Mouse (Mus musculus) gastrocnemius, postnatal 10 days (tissue): ENCODE data around the gene Ext2. TPM values are rescaled to one million over a fixed set of nuclear protein-coding genes. Genes with fewer than 3 reads are reported as not detected.

ENCODE experiments used
- DNase-seq: peaks from one replicate; pipeline ENCODE4 v3.0.0; 2021; ENCODE audit warnings: mixed read lengths
- total RNA-seq, 2 experiments: library from RNA; stranded (reverse); gene quantifications; 2 replicates each; pipeline ENCODE4 v1.2.3; 2021

Ext2 gene
- total RNA-seq, 2 experiments from 2014 or later = 41.0 to 52.8 TPM

GRCm38 (mm10) chr2:93776267-93777055, 45.9 kb downstream of the Ext2 start:
- no peak for DNase-seq

GRCm38 (mm10) chr2:93775431-93775830, 46.9 kb downstream of the Ext2 start:
- DNase-seq = no peak

DNA sequence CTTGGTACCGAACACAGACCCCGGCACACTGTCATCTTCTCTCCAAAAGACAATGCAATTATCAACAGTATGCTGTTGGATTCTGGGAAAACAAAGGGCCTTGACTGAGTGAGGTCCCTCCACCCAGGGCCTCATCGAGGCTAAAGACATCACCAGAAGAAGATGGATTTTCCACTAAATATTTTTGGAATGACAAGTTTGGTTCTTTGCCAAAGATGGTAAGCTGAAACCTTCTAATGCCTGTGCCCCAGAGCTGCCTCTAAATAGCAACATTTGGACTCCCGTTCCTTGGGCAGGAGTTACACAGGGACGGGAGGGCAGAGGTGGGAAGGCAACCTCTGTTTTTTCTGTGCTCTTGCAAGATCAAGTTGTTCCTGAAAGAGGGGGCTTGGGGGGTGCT, 47.4 kb downstream of the Ext2 start:
- DNase-seq = no peak

GRCm38 (mm10) chr2:93772765-93773085, 49.6 kb downstream of the Ext2 start:
- DNase-seq = no peak

GRCm38 (mm10) chr2:93772054-93772764, 50.2 kb downstream of the Ext2 start:
- no peak for DNase-seq

DNA sequence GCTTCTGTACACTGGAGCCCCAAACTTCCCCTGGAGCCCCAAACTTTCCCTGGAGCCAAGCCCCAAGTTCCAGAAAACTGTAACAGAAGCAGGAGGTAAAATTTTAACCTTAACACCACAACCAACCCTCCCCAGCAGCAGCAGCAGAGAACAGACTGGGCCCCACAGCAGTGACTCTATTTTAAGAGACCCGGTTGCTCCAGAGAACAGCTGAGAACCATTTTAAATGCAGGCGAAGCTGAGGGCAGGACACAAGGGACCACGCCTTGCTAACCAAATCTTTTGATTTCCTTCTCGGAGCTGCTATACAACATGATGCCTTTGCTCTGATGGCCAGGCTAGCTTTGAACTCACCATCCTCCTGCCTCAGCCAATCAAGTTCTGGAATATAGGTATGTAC, 51.5 kb downstream of the Ext2 start:
- DNase-seq = no peak

GRCm38 (mm10) chr2:93769875-93770274, 52.5 kb downstream of the Ext2 start:
- DNase-seq = no peak

GRCm38 (mm10) chr2:93765721-93766120, 56.6 kb downstream of the Ext2 start:
- no peak for DNase-seq

GRCm38 (mm10) chr2:93764211-93764610, 58.2 kb downstream of the Ext2 start:
- DNase-seq = no peak

- DNase-seq = no peak
Measured at GRCm38 (mm10) chr2:93760389-93760788, 62.0 kb downstream of the Ext2 start.

DNA sequence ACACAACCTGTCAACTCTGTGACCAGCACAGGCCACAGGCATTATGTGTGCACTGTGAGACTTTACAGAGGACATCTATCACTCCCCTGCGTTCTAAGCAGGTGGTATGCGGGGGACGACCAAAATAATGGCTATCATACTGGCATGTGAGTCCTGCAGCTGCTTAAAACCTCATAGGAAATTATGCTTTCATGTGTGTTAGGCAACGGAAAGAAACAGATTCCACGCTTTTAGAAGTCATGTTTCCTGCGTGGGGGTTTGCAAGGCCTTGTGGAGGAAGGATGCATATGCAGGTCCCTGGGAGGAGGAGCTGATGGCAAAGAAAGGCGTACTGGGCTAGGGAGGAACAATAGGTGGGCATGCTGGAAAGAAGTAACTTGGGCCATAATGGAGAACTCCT, 63.2 kb downstream of the Ext2 start:
- DNase-seq = no peak

- DNase-seq = no peak
Measured at GRCm38 (mm10) chr2:93758298-93758697, 64.1 kb downstream of the Ext2 start.

- DNase-seq = no peak
Measured at GRCm38 (mm10) chr2:93754366-93754765, 68.0 kb downstream of the Ext2 start.

GRCm38 (mm10) chr2:93753147-93753758, 69.1 kb downstream of the Ext2 start:
- DNase-seq = no peak

DNA sequence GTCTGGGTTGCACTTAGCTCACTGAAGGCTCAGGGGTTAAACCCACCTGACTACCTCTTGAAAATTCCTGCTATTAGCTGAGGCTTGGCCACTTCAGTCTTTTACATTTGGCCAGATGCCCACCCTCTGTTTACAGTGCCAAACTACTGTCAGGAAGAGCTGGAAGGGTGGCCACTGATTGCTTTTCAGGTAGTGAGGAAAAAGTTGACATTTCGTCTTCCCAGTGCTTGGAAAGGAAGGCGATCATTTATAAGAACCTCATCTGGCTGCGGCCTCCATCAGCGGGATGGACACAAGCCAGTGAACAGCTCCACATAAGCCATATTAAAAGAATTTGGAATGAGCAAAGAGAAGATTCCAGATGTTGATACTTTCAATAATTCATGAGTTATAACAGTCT, 72.7 kb downstream of the Ext2 start:
- no peak for DNase-seq

GRCm38 (mm10) chr2:93747538-93748126, 74.7 kb downstream of the Ext2 start:
- no peak for DNase-seq

DNA sequence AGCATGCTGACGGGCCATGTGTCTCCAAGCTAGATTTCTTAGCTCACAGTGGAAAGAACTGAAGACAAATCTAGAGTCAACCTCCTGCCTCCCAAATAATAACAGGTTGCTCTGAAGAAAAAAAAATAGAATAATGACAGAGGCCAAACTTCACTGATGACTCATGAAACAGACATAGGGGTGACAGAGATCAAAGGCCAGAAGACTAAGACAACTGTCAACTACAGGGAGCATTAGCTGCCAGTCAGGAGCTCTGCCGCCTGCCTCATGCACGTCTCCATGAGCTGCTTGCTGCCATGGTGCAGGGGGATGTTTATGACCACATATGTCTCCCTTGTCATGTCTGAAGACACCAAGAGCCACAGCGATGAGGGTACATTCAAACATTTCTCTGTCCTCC, 75.7 kb downstream of the Ext2 start:
- no peak for DNase-seq

DNA sequence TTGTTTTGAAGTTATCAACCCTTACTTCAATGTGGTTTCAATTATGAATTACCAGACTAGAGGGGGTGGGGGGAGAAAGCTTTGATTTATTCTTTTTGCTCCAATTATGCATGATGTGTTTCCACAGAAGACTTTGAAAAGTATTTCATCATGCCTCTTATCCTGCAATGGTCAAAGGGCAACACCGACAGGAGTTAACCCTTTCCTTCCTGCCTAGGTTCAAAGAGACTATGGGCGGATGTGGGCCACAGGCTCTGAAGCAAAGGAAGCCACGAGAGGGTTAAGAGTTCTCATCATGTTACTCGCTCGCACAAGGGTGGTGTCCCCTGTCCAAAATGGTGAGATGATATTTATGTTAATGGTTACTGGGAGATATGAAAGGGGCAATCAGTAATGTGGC, 76.2 kb downstream of the Ext2 start:
- DNase-seq = no peak

DNA sequence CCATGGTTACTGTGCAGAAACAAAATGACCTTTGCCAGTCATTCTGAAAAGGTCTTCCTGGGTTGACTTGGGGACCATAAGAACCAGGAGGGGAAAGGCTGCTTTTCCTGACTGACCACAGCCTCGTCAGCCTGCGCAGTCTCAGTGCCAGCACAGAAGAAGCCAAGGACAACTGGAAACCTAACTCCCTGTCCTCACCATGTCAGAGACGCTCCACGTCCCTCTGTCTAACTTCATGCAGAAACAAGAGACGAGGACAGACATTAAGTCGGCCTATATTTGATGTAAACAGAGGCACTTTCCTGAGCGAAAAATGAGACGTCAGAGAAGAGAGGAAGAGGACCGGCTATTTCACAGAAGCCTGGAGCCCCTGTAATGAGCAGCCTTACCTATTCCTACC, 76.6 kb downstream of the Ext2 start:
- DNase-seq = no peak

DNA sequence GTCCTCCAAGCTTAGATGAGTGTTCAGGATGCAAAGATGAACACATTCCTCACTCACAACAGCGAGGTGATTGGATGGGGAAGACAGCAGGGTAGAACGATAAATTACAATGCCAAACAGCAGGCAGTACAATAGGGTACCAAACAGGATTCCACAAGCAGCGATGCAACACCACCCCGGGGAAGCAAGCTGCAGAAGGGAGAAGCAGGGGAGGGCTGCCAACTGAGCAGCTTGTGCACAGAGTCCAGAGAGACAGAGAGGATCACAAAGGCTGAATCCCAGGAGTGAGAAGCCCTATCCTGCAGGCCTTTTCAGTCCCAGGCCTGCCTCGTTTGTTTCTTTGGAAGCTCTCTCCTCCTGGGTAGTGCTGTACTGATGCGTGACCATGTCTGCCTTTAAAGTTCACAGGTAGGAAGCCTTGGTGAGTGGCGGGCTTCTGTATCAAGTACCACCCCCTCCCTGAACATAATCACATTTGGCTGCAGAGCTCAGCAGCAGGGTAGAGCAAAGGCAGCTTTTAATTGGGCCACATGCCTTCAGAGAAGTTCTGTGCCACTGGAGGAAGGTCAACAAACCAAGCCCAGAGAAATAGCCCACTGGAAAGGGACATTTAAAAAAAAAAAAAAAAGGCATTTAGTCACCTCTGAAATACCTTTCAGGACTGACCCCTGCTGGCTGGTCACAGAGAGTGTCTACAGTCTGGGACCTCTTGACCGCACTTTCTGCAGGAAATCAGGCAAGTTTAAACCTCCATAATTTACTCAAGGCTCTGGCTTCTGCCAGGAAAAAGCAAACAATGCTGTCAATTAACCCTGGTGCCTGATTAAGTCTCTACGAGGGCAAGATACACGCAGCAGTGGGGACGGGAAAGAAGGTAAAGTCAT, 77.8 kb downstream of the Ext2 start:
- no peak for DNase-seq

- no peak for DNase-seq
Measured at GRCm38 (mm10) chr2:93741700-93742099, 80.7 kb downstream of the Ext2 start.

DNA sequence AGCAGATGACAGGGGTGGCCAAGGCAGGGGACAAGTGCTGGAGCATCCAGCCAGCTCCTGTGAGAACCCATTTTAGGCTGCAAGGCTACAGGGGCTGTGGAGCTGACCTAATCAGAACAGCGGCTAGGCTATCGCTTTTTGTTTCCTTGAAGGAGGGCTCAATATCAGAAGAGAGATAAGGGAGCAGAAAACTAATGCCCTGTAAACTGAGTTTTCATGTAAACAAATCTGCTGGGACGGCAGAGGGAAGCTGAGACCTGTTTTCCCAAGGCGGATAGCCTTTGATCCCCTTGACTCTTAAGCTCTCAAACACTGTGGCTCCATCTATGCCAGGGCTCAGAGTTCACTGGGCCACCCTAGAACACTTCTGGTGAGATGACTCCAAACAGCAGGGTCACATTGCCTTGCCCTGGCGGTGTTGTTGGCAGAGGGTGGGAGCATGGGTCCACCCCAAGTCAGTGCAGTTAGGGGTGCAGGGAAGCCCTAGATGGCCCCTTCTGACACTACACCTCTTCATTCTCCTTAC, 83.3 kb downstream of the Ext2 start:
- no peak for DNase-seq
